Mouse (Mus musculus) erythroblast, embryonic 14.5 days (primary cell): ENCODE measurements around the gene Poc1a.

Source experiments
- GATA1 ChIP-seq: IDR thresholded peaks from 2 replicates; pipeline ENCODE4 v1.6.1; 2012; ENCODE audit warnings: low read length, inconsistent platforms, mixed read lengths
- TAL1 ChIP-seq: IDR thresholded peaks from 3 replicates; pipeline ENCODE4 v1.6.1; 2012; ENCODE audit warnings: low read length, inconsistent platforms, mixed read lengths

DNA sequence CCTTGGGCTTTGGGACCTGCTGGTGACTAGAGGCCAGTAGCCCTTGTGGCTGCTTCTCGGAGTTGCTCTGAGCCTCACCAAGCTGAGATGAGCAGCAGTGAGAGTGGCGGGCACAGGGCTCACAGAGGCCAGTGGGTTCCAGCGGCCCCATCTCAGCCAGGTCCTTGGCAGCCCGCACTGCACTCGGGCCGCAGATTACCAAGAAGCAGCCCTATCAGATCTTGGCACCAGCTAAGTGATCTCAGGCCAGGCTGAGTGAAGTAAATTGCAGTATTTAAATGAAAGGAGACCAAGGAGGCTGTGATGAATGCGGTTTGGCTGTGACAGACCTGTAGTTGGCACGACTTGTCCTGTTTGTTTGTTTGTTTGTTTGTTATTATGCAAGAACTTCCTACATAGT, 112.7 kb downstream of the Poc1a start:
- no peak for TF ChIP-seq GATA1
- TF ChIP-seq TAL1: no peak
